ENCODE assay signal across 7 mouse cellular contexts in genomic region chr10:119646500-119647439, GRCm38 (mm10).
A peak's percentile ranks its signal among the peaks of the same experiment; 100 is the strongest.
DNase-seq lines count a peak whose midpoint lies in the region; ATAC-seq lines count a peak whose summit lies in the region.

No protein-coding gene starts in this region.

- peak; percentile 56; the same call in 1 of the 2 replicates for ATAC-seq in megakaryocyte, adult 5-6 weeks (ENCODE audit: poor library complexity, severe bottlenecking)

- peak; percentile 19 for DNase-seq in 3134 (ENCODE audit: extremely low read depth, insufficient read length, low spot score)
- peak; percentile 13 to 17 for DNase-seq in B cell, adult 2 months
- peak; percentile 19 to 52 for DNase-seq in cerebellum, adult 18-20 months
- DNase-seq in frontal cortex, postnatal 14 days (ENCODE audit: low spot score in 2 of 2): peak; percentile 15 to 67
- DNase-seq in layer of hippocampus, postnatal 10 days (ENCODE audit: low spot score in 2 of 2): peak; percentile 83 to 85
- peak; percentile 4 for DNase-seq in skeletal muscle tissue, adult 2 months (ENCODE audit: low read depth, low spot score)

Comparison
In these comparisons a context has a peak if more than half of its experiments do, and no peak if none do; other contexts are left out.
1. Peak in every context shown above with its lines: DNase-seq and ATAC-seq.
2. DNase-seq: peak in every context shown above with its lines; median percentile 84 in layer of hippocampus, postnatal 10 days; 41 in frontal cortex, postnatal 14 days; 36 in cerebellum, adult 18-20 months; 19 in 3134; 15 in B cell, adult 2 months; 4 in skeletal muscle tissue, adult 2 months.